Mouse (Mus musculus): ENCODE measurements at regions not wholly inside any gene's neighbourhood (a gene's known extent, or its start where the extent isn't known, plus 50 kb on each side); places are given as distances from the start of the nearest gene placed in this dataset.

DNA sequence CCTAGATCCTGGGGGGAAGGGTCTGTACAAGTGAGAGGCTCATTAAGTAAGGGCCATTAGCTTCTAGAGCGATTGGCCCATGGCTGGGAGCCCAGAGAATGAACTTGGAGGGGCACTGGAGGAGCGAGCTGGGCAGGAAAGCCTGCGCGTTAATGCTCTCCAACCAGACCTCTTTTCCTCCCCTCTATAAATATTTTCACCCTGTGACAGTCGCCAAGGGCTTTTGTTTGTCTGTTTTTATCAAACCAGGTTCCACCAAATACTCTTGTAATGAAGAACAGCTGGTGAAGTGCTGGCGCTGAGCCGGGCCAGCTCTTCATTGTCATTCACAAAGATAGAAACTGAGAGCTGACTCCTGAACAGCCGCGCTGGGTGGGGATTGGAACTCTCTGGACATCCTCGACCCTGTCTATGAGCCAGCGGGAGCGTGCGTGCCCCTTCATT, 63.9 kb upstream of the Ccn6 start:
- H3K27me3 ChIP-seq (ENCODE audit: control insufficient read depth in 1 of 2, insufficient read depth in 2 of 2, low read length in 2 of 2), result no peaks in the 10 kb centered on the region
- H3K4me1 ChIP-seq (ENCODE audit: control insufficient read depth in 1 of 2, insufficient read depth in 2 of 2, low read length in 2 of 2), result peaks cover 0 to 6% of the 10 kb centered on the region in 2 experiments; a peak in 2 of 4 replicates
- H3K79me2 ChIP-seq (ENCODE audit: control insufficient read depth, insufficient read depth, low read length, poor library complexity), result no peaks in the 10 kb centered on the region
- TF ChIP-seq JUND (IDR thresholded peaks at IDR 0.05; ENCODE audit: low read depth, low read length) (no peak), KAT2A (conservative IDR thresholded peaks at IDR 0.05; ENCODE audit: low read depth, low read length) (no peak), SMC3 (IDR thresholded peaks at IDR 0.05; ENCODE audit: low read depth, low read length) (no peak), POLR2A (IDR thresholded peaks at IDR 0.05; ENCODE audit: control insufficient read depth in 1 of 2, insufficient read depth in 1 of 2, low read depth in 1 of 2, low read length in 2 of 2, poor library complexity in 1 of 2) (no peak), CHD1 (IDR thresholded peaks at IDR 0.05; ENCODE audit: low read depth, low read length) (no peak), TAL1 (IDR thresholded peaks at IDR 0.05; ENCODE audit: low read length) (no peak), SIN3A (IDR thresholded peaks at IDR 0.05; ENCODE audit: low read length) (no peak), ELF1 (IDR thresholded peaks at IDR 0.05; ENCODE audit: low read depth, low read length) (no peak), ZMIZ1 (IDR thresholded peaks at IDR 0.05; ENCODE audit: low read depth, low read length) (no peak), UBTF (IDR thresholded peaks at IDR 0.05; ENCODE audit: borderline replicate concordance, insufficient read depth, low read depth, low read length) (no peak), MYC (IDR thresholded peaks at IDR 0.05; ENCODE audit: low read depth, low read length) (no peak), MAFK (IDR thresholded peaks at IDR 0.05; ENCODE audit: borderline replicate concordance, low read depth, low read length) (no peak)
- H3K27ac ChIP-seq (ENCODE audit: control insufficient read depth, low read depth, low read length), result no peak overlapping the region
- H3K4me3 ChIP-seq (ENCODE audit: control insufficient read depth in 1 of 2, insufficient read depth in 1 of 2, low read depth in 2 of 2, low read length in 2 of 2), result no peak overlapping the region
- H3K9me3 ChIP-seq (replicated peaks; ENCODE audit: insufficient read depth, low read length), result no peaks in the 10 kb centered on the region
- no peaks in the 10 kb centered on the region; a peak in 1 of 4 replicates for H3K36me3 ChIP-seq (ENCODE audit: control insufficient read depth in 1 of 2, insufficient read depth in 2 of 2, low read length in 2 of 2)
- no peak overlapping the region for H3K9ac ChIP-seq (ENCODE audit: control insufficient read depth, low read depth, low read length, poor library complexity, severe bottlenecking)
- DNase-seq (ENCODE audit: low read depth, low spot score), result no peak

DNA sequence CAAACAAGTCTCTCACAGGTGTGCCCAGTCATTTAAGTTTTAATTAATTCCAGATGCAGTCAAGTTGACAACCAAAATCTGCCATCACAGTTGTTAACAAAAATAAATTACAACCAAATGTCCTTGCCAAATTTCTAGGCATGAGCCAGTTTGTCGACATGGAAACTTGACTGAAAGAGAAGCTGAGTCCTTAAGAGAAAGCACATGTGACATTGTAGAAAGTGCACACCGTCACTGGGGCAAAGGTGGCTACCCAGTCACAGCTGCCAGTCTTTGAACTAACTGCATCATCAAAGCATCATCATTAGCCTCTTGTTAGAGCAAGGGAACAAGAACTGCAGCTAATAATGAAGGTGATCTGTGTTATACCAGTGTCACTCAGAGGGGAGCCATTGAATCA, 62.9 kb upstream of the Ccn6 start:
- Histone ChIP-seq H3K4me1 (ENCODE audit: control insufficient read depth in 1 of 2, insufficient read depth in 2 of 2, low read length in 2 of 2) (peaks cover 0 to 6% of the 10 kb centered on the region in 2 experiments; a peak in 2 of 4 replicates), H3K4me3 (ENCODE audit: control insufficient read depth in 1 of 2, insufficient read depth in 1 of 2, low read depth in 2 of 2, low read length in 2 of 2) (no peak overlapping the region), H3K9me3 (replicated peaks; ENCODE audit: insufficient read depth, low read length) (no peaks in the 10 kb centered on the region), H3K36me3 (ENCODE audit: control insufficient read depth in 1 of 2, insufficient read depth in 2 of 2, low read length in 2 of 2) (no peaks in the 10 kb centered on the region; a peak in 1 of 4 replicates), H3K27ac (ENCODE audit: control insufficient read depth, low read depth, low read length) (no peak overlapping the region), H3K9ac (ENCODE audit: control insufficient read depth, low read depth, low read length, poor library complexity, severe bottlenecking) (no peak overlapping the region), H3K27me3 (ENCODE audit: control insufficient read depth in 1 of 2, insufficient read depth in 2 of 2, low read length in 2 of 2) (no peaks in the 10 kb centered on the region), H3K79me2 (ENCODE audit: control insufficient read depth, insufficient read depth, low read length, poor library complexity) (no peaks in the 10 kb centered on the region)
- TF ChIP-seq RCOR1 (IDR thresholded peaks at IDR 0.05; ENCODE audit: low read depth, low read length), result no peak
- no peak for TF ChIP-seq SIN3A (IDR thresholded peaks at IDR 0.05; ENCODE audit: low read length)
- no peak for DNase-seq (ENCODE audit: low read depth, low spot score)

DNA sequence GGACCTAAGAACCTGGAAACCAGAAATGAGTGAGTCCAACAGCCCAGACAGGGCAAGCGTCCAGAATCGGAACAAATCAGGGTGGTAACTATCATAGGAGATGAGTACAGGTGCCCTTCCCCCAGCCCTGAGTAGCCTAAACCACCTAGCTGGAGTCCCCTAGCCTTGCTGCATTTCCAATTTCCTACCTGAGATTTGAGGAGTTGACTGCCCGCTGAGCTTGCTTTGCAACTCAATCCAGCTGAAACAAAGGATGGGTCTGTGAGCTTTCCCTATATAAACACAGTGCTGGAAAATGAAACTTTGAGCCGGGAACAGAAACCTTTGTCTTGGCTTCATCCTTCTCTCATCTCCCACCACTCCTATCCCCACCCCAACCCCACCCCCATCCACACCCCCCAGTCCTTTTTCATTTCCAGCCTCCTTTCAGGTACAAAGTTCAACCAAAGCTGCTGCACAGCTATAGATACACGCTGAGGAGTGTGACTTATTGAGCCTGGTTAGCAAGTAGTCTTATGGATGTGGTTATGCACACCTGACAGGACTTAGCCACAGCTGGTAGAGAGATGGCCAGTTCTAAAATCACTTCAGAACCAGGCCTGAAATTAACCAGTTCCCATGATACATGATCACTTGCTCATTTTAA, 61.0 kb upstream of the Ccn6 start:
- no peak overlapping the region for H3K4me3 ChIP-seq (ENCODE audit: control insufficient read depth in 1 of 2, insufficient read depth in 1 of 2, low read depth in 2 of 2, low read length in 2 of 2)
- H3K36me3 ChIP-seq (ENCODE audit: control insufficient read depth in 1 of 2, insufficient read depth in 2 of 2, low read length in 2 of 2), result no peaks in the 10 kb centered on the region
- H3K4me1 ChIP-seq (ENCODE audit: control insufficient read depth in 1 of 2, insufficient read depth in 2 of 2, low read length in 2 of 2), result no peaks in the 10 kb centered on the region
- no peak for DNase-seq (ENCODE audit: low read depth, low spot score)
- no peaks in the 10 kb centered on the region for H3K27me3 ChIP-seq (ENCODE audit: control insufficient read depth in 1 of 2, insufficient read depth in 2 of 2, low read length in 2 of 2)
- H3K9me3 ChIP-seq (replicated peaks; ENCODE audit: insufficient read depth, low read length), result no peaks in the 10 kb centered on the region
- H3K9ac ChIP-seq (ENCODE audit: control insufficient read depth, low read depth, low read length, poor library complexity, severe bottlenecking), result no peak overlapping the region
- TF ChIP-seq GATA1 (IDR thresholded peaks at IDR 0.05; ENCODE audit: low read depth, low read length), result no peak
- TF ChIP-seq ZNF384 (IDR thresholded peaks at IDR 0.05; ENCODE audit: low read depth, low read length), result no peak
- no peak for TF ChIP-seq SIN3A (IDR thresholded peaks at IDR 0.05; ENCODE audit: low read length)
- no peak for TF ChIP-seq MXI1 (IDR thresholded peaks at IDR 0.05; ENCODE audit: low read depth, low read length)
- TF ChIP-seq MEF2A (IDR thresholded peaks at IDR 0.05; ENCODE audit: extremely low read depth, insufficient replicate concordance, low read depth, low read length, poor library complexity, severe bottlenecking), result no peak
- H3K27ac ChIP-seq (ENCODE audit: control insufficient read depth, low read depth, low read length), result no peak overlapping the region
- no peaks in the 10 kb centered on the region for H3K79me2 ChIP-seq (ENCODE audit: control insufficient read depth, insufficient read depth, low read length, poor library complexity)

All from MEL (cell line).